Mouse (Mus musculus): ENCODE measurements around the gene Pms2. TPM values are rescaled to one million over a fixed set of nuclear protein-coding genes. Genes with fewer than 3 reads are reported as not detected.

Pms2 gene
- polyA plus RNA-seq, 1 experiment, result 2.5 TPM

DNA sequence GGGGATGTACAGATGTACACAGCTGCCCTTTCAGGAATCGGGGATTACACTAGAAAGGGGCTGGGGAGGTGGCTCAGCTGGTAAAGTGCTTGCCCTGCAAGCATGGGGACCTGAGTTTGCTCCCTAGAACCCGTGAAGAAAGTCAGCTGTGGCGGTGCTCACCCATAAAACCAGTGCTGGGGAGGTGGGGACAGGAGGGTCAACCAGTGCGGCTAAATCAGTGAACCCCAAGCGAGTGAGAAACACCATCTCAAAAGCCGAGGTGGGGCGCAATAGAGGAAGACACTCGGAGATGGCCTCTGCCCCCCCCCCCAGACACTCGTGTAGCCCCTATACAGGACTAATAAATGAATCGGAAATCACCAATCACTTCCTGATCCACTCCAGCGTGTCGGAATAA, 56.9 kb downstream of the Pms2 start:
- TF ChIP-seq POLR2AphosphoS2 (IDR thresholded peaks at IDR 0.05; ENCODE audit: insufficient read length, low read depth), result no peak
- TF ChIP-seq POLR2A (IDR thresholded peaks at IDR 0.05; ENCODE audit: insufficient read length, low read depth), result no peak
- no peak for TF ChIP-seq TCF12 (IDR thresholded peaks at IDR 0.05; ENCODE audit: insufficient read depth, poor library complexity, severe bottlenecking)

GRCm38 (mm10) chr5:143972628-143973027, 62.9 kb downstream of the Pms2 start:
- no peak overlapping the region for H3ac ChIP-seq (ENCODE audit: control insufficient read depth, insufficient read length)
- TF ChIP-seq MYOG (IDR thresholded peaks at IDR 0.05; ENCODE audit: control insufficient read depth in 1 of 3, insufficient read depth in 1 of 3, insufficient read length in 2 of 3, low read depth in 2 of 3), result no peak
- no peak overlapping the region for H3K4me3 ChIP-seq
- no peak overlapping the region for H3K4me2 ChIP-seq (ENCODE audit: low read depth)
- H3K27me3 ChIP-seq (ENCODE audit: control insufficient read depth, insufficient read depth, insufficient read length), result no peaks in the 10 kb centered on the region
- H3K36me3 ChIP-seq (ENCODE audit: control insufficient read depth, insufficient read depth), result no peaks in the 10 kb centered on the region
- no peaks in the 10 kb centered on the region for H3K79me2 ChIP-seq (ENCODE audit: control insufficient read depth, insufficient read depth)

More for the DNA sequence above, 56.9 kb downstream of the Pms2 start:
- Histone ChIP-seq H3K4me2 (ENCODE audit: low read depth) (no peak overlapping the region), H3K36me3 (ENCODE audit: control insufficient read depth, insufficient read depth) (no peaks in the 10 kb centered on the region), H3K4me3 (no peak overlapping the region), H3K79me2 (ENCODE audit: control insufficient read depth, insufficient read depth) (no peaks in the 10 kb centered on the region), H3ac (ENCODE audit: control insufficient read depth, insufficient read length) (no peak overlapping the region), H3K27me3 (ENCODE audit: control insufficient read depth, insufficient read depth, insufficient read length) (peaks cover 15% of the 10 kb centered on the region)

GRCm38 (mm10) chr5:143974931-143975630, 65.3 kb downstream of the Pms2 start:
- H3K4me2 ChIP-seq (ENCODE audit: low read depth), result peak overlapping the region; percentile 13
- H3K36me3 ChIP-seq (ENCODE audit: control insufficient read depth, insufficient read depth), result no peaks in the 10 kb centered on the region
- H3ac ChIP-seq (ENCODE audit: control insufficient read depth, insufficient read length), result no peak overlapping the region
- H3K27me3 ChIP-seq (ENCODE audit: control insufficient read depth, insufficient read depth, insufficient read length), result peaks cover 3% of the 10 kb centered on the region
- H3K4me3 ChIP-seq, result no peak overlapping the region
- no peaks in the 10 kb centered on the region for H3K79me2 ChIP-seq (ENCODE audit: control insufficient read depth, insufficient read depth)
- TF ChIP-seq CEBPB (IDR thresholded peaks at IDR 0.05; ENCODE audit: insufficient read depth, poor library complexity, severe bottlenecking) (no peak), SRF (IDR thresholded peaks at IDR 0.05; ENCODE audit: control insufficient read depth, insufficient read length, low read depth) (no peak), POLR2AphosphoS2 (IDR thresholded peaks at IDR 0.05; ENCODE audit: insufficient read length, low read depth) (no peak), TCF3 (IDR thresholded peaks at IDR 0.05; ENCODE audit: insufficient read length, low read depth) (no peak), USF1 (IDR thresholded peaks at IDR 0.05; ENCODE audit: low read depth) (no peak), REST (IDR thresholded peaks at IDR 0.05; ENCODE audit: insufficient read depth, insufficient read length) (no peak), POLR2A (IDR thresholded peaks at IDR 0.05; ENCODE audit: insufficient read length, low read depth) (no peak), MAX (IDR thresholded peaks at IDR 0.05; ENCODE audit: low read depth) (no peak), E2F4 (IDR thresholded peaks at IDR 0.05; ENCODE audit: insufficient read depth) (no peak), MYOG (IDR thresholded peaks at IDR 0.05; ENCODE audit: control insufficient read depth in 1 of 3, insufficient read depth in 1 of 3, insufficient read length in 2 of 3, low read depth in 2 of 3) (no peak), TCF12 (IDR thresholded peaks at IDR 0.05; ENCODE audit: insufficient read depth, poor library complexity, severe bottlenecking) (no peak), MYOD1 (IDR thresholded peaks at IDR 0.05; ENCODE audit: control insufficient read depth in 1 of 3, insufficient read length in 2 of 3, low read depth in 2 of 3) (no peak)

- H3K79me2 ChIP-seq (ENCODE audit: control insufficient read depth, insufficient read depth), result no peaks in the 10 kb centered on the region
- TF ChIP-seq TCF3 (IDR thresholded peaks at IDR 0.05; ENCODE audit: insufficient read length, low read depth), result no peak
- TF ChIP-seq POLR2A (IDR thresholded peaks at IDR 0.05; ENCODE audit: insufficient read length, low read depth), result no peak
- TF ChIP-seq REST (IDR thresholded peaks at IDR 0.05; ENCODE audit: insufficient read depth, insufficient read length), result no peak
- no peak for TF ChIP-seq SRF (IDR thresholded peaks at IDR 0.05; ENCODE audit: control insufficient read depth, insufficient read length, low read depth)
- no peak for TF ChIP-seq MYOG (IDR thresholded peaks at IDR 0.05; ENCODE audit: control insufficient read depth in 1 of 3, insufficient read depth in 1 of 3, insufficient read length in 2 of 3, low read depth in 2 of 3)
- no peak for TF ChIP-seq TCF12 (IDR thresholded peaks at IDR 0.05; ENCODE audit: insufficient read depth, poor library complexity, severe bottlenecking)
- TF ChIP-seq MYOD1 (IDR thresholded peaks at IDR 0.05; ENCODE audit: control insufficient read depth in 1 of 3, insufficient read length in 2 of 3, low read depth in 2 of 3), result no peak
- no peak for TF ChIP-seq USF1 (IDR thresholded peaks at IDR 0.05; ENCODE audit: low read depth)
- TF ChIP-seq CEBPB (IDR thresholded peaks at IDR 0.05; ENCODE audit: insufficient read depth, poor library complexity, severe bottlenecking), result no peak
- no peak for TF ChIP-seq E2F4 (IDR thresholded peaks at IDR 0.05; ENCODE audit: insufficient read depth)
- TF ChIP-seq POLR2AphosphoS2 (IDR thresholded peaks at IDR 0.05; ENCODE audit: insufficient read length, low read depth), result no peak
- no peak overlapping the region for H3ac ChIP-seq (ENCODE audit: control insufficient read depth, insufficient read length)
- peak overlapping the region; percentile 13 for H3K4me2 ChIP-seq (ENCODE audit: low read depth)
- H3K27me3 ChIP-seq (ENCODE audit: control insufficient read depth, insufficient read depth, insufficient read length), result peaks cover 3% of the 10 kb centered on the region
- no peak overlapping the region for H3K4me3 ChIP-seq
- no peaks in the 10 kb centered on the region for H3K36me3 ChIP-seq (ENCODE audit: control insufficient read depth, insufficient read depth)
These were observed 65.8 kb downstream of the Pms2 start for GRCm38 (mm10) chr5:143975631-143975933.

GRCm38 (mm10) chr5:143976232-143976631, 66.5 kb downstream of the Pms2 start:
- Histone ChIP-seq H3K27me3 (ENCODE audit: control insufficient read depth, insufficient read depth, insufficient read length) (peaks cover 3% of the 10 kb centered on the region), H3K36me3 (ENCODE audit: control insufficient read depth, insufficient read depth) (no peaks in the 10 kb centered on the region), H3ac (ENCODE audit: control insufficient read depth, insufficient read length) (no peak overlapping the region), H3K4me3 (no peak overlapping the region), H3K79me2 (ENCODE audit: control insufficient read depth, insufficient read depth) (no peaks in the 10 kb centered on the region), H3K4me2 (ENCODE audit: low read depth) (no peak overlapping the region)
- TF ChIP-seq CEBPB (IDR thresholded peaks at IDR 0.05; ENCODE audit: insufficient read depth, poor library complexity, severe bottlenecking) (no peak), POLR2A (IDR thresholded peaks at IDR 0.05; ENCODE audit: insufficient read length, low read depth) (no peak), TCF3 (IDR thresholded peaks at IDR 0.05; ENCODE audit: insufficient read length, low read depth) (no peak), USF1 (IDR thresholded peaks at IDR 0.05; ENCODE audit: low read depth) (no peak)
